Mouse (Mus musculus) left cerebral cortex, adult 9 months (tissue): ENCODE data around the gene Pold4.

ENCODE experiments used
- DNase-seq, 2 experiments: peaks; one replicate each; pipeline ENCODE4 v3.0.0; 2022; ENCODE audit warnings: low spot score in 2 of 2

Pold4 gene

DNA sequence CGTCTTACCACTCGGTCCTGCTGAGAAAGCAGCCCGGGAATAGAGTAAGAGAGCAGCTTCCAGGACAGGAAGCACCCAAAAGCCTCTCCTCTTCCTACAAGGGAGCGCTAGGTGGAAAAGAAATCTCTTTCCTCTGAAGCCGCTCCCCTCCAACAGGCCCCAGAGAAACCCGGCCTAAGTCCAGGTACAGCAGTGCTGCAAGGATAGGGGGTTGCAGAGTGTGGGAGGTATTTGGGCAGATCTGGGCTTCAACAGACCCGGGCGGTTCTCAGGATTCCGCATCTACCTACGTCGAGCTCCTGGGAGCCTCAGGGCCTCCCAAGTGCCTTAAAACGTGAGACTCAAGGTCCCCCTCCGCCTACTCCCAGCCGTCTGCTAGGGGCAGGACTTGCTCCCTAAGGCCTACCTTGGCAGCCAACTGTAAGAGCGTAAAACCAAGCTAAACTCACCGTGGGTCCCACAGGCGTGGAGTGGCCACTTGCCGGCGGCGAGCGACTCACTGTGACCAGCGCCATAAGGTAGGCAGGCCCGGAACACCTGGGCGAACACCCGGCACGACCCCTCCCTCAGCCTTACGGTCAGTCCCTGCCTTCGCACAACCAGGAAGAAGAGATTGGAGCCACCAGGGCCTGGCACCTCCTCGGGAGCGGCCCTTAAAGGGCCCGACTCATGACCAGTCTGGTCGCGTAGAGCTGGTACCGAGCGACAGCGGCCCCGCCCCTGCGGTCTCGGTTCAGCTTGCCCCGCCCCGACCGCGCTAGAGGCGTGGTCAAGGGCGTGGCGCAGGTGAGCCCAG lies 37.1 kb downstream of the Pold4 start, which contains the start of gene Ssh3:
Gene Ssh3 (minus strand): TSS at position 615 of the 796 bp plus-strand sequence.
- DNase-seq, result peak in 1 of 2 experiments; percentile 76

GRCm38 (mm10) chr19:4270187-4270586 lies 38.5 kb downstream of the Pold4 start:
- no peak for DNase-seq

GRCm38 (mm10) chr19:4270972-4271371 lies 39.3 kb downstream of the Pold4 start:
- DNase-seq, result no peak

DNA sequence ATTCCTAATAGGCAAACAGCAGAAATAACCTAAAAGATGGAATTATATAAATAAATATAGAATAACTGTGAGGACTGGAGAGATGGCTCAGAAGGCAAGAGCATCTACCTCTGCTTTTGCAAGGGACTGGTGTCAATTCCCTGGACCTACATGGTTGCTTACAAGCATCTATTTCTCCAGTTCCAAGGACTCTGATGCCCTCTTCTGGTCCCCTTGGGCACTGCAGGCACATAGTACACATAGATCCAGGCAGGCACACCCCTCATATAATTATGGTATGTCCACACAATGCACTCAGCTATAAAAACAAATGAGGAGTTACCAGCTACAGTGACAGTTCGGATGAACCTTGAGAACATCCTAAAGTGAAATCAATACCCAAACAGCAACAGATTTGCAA lies 47.8 kb downstream of the Pold4 start:
- no peak for DNase-seq

DNA sequence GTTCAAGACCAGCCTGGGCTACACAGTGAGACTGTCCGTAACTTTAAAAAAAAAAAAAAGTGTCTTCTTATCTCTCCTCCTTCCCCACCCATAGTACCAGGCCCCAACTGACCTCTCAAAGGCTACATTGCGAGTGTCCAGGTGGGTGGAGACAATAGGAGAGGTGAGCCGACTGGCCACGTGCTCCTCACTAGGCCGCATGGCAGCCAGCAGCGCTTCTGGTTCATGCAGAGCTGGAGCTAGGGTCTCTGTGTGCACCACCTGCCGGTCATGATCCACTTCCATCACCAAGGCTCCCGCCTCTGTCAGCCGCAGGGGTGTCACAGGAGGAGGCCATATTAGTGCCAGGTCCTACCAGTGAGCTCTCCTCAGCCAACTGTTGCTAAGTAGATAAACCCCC lies 48.7 kb downstream of the Pold4 start:
- no peak for DNase-seq

- DNase-seq, result peak; percentile 88 to 95
These were observed 51.3 kb downstream of the Pold4 start, which contains the start of gene Ankrd13d for GRCm38 (mm10) chr19:4282898-4283553. Gene Ankrd13d (minus strand): TSS chr19:4283137.
